Mouse (Mus musculus) right cerebral cortex, postnatal 36 days (tissue): ENCODE measurements around the gene Cadm1.

ENCODE experiments used
- DNase-seq, 2 experiments: peaks; one replicate each; pipeline ENCODE4 v3.0.0; 2022; ENCODE audit warnings: low spot score in 2 of 2, mixed read lengths in 1 of 2

Gene Cadm1

DNA sequence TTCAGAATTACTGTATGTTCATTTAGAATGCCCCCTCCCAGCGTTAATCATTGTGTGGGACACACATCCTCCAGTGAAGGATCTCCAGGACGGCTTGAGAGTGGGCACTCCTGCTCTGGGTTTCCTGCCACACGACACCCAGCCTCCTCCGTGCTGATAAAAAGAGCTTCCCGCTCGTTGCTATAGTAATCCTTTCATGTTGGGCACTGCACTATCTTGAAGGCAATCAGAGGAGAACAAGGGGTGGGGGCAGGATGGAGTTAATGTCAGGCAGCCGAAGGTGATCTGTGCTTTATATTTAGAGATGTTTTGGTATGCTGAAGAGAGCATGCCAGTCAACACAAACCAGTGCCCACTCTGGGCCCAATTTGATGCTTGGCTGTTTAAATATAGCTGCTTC lies 209.3 kb downstream of the Cadm1 start:
- peak; percentile 63 to 70 for DNase-seq

- no peak for DNase-seq
Observed at GRCm38 (mm10) chr9:47741751-47742150, 211.8 kb downstream of the Cadm1 start.

- no peak for DNase-seq
Observed at GRCm38 (mm10) chr9:47744916-47745315, 214.9 kb downstream of the Cadm1 start.

DNA sequence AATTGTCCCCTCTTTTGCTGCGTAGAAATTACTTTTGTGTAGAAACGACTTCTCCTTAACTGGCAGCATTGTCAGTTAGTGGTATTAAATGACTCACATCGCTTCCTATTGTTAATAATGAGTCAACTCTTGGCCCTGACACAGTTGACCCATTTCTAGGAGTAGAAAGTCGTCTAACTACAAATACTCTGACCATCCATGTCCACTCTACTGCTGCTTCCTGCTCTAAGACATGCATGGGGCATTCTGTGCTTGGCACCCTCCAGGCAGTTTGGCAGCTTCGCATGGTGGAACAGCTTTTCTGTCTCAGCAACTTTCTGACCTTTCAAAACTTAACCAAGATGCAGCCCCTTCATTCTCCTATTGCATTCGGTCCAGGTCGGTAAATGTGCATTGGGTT lies 215.7 kb downstream of the Cadm1 start:
- no peak for DNase-seq

DNA sequence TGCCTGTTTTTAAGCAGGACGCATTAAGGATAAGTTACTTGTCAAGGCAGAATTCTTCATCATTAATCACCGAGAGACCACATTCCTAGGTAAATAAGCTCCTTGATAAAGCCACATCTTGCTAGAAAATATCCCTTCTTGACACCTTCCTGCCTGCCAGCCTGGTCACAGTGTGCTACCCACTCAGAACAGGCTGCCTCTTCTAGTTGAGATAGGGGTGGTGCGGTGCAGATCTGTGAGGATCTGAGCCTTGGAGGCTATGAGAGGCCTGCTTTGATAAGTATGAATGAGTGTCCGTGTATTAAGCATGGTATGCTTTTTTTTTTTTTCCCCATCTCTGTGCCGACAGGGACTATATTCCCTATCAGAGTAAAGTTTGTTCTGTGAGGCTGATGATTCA lies 219.2 kb downstream of the Cadm1 start:
- no peak for DNase-seq

DNA sequence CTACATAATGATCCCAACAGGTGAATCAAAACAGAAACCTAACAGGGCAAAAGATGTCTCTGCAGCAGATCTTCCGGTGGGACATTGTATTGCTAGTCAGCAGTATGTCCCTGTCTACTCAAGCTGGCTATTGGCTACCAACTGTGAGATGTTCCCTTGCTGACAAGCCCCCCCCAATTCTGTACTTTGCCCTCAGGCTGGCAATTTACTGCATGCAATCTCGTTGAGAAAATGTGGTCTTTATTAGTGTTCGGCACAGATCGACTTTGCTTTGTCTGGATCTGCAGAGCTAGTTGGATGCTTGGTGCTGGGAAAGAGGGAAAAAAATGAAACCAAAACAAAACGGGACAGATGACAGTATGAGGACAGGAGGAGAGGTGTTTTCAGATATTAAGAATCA lies 222.5 kb downstream of the Cadm1 start:
- DNase-seq: no peak

- DNase-seq: no peak
Observed at GRCm38 (mm10) chr9:47753127-47753526, 223.2 kb downstream of the Cadm1 start.

DNA sequence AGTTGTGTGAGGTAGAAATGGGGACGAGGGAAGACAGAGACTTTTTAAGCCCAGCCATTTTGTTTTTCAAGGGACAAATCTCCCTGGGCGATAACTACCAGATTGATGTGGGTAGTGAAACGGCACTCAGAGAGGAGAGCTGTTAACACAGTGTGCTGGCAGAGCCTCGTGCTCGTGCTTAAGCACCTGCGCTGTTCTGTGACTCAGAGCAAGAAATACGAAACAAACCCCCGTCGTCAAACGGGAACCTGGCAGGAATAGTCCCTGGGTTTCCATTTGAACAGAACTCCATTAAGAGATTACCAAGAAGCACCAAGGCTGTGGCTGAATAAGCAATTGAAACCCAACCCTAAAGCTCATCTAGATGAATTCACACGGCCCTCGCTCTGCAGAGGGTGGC lies 225.1 kb downstream of the Cadm1 start:
- peak; percentile 77 to 80 for DNase-seq

DNA sequence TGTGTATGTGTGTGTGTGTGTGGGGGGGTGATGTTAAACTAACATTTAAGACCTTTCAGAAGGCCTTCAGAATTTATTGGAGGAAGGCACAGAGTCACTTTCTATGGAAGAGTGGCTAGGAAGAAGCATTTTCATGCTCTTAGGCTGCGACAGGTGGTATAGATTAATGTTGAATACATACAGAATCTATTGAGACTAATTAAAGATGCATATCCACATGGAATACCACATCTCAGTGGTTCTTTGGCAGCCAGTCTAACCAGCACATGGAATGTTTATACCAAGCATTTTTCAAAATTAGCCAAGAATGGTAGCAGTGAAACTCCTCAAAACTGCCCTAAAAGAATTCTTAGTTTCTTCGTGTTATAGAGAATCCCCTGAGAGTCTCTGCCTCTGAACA lies 227.8 kb downstream of the Cadm1 start:
- no peak for DNase-seq

GRCm38 (mm10) chr9:47758320-47758719 lies 228.3 kb downstream of the Cadm1 start:
- no peak for DNase-seq

GRCm38 (mm10) chr9:47759807-47760206 lies 229.8 kb downstream of the Cadm1 start:
- no peak for DNase-seq

- DNase-seq: no peak
Observed at GRCm38 (mm10) chr9:47761601-47762000, 231.6 kb downstream of the Cadm1 start.

DNA sequence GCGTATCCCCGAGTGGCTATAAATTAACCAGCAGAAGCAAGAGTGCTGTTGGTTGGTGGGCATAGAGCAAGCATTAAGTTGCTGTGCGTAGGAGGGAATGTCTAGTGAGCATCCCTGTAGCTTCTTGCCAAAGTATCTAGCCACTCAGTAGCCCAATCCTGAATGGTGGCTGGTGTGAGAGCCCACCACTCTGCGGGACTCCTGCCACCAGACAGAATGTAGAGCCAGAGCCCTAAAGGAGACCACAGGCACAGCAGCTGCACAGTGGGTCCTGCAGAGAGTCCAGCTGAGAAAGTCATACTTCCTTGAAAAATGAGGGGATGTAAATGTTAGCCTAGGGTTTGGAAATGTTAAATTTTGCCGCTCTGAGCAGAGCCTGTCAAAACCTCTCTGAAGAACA lies 232.9 kb downstream of the Cadm1 start:
- no peak for DNase-seq

- no peak for DNase-seq
Observed at GRCm38 (mm10) chr9:47764920-47765319, 234.9 kb downstream of the Cadm1 start.

- no peak for DNase-seq
Observed at GRCm38 (mm10) chr9:47765323-47765722, 235.3 kb downstream of the Cadm1 start.

GRCm38 (mm10) chr9:47766342-47766741 lies 236.4 kb downstream of the Cadm1 start:
- no peak for DNase-seq

DNA sequence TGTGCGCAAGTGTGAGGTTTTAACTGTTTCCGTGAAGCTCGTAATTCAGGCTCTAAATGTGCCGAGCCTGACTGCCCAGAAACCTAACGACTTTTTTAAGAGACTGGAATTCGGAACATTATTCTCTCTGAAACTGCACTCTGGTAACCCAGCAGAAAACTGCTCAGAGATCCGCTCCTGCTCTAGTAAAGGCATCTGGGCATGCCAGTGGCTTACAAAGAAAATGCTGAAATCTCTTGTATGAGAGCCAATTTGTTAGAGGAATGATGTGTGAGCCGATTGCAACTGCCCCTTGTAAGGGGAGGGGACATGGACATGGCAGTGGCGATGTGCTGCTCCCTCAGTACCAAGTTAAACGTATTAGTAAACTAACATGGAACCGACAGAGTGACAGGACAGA lies 240.9 kb downstream of the Cadm1 start:
- no peak for DNase-seq

GRCm38 (mm10) chr9:47771953-47772352 lies 242.0 kb downstream of the Cadm1 start:
- DNase-seq: no peak

GRCm38 (mm10) chr9:47772750-47773149 lies 242.8 kb downstream of the Cadm1 start:
- DNase-seq: no peak

DNA sequence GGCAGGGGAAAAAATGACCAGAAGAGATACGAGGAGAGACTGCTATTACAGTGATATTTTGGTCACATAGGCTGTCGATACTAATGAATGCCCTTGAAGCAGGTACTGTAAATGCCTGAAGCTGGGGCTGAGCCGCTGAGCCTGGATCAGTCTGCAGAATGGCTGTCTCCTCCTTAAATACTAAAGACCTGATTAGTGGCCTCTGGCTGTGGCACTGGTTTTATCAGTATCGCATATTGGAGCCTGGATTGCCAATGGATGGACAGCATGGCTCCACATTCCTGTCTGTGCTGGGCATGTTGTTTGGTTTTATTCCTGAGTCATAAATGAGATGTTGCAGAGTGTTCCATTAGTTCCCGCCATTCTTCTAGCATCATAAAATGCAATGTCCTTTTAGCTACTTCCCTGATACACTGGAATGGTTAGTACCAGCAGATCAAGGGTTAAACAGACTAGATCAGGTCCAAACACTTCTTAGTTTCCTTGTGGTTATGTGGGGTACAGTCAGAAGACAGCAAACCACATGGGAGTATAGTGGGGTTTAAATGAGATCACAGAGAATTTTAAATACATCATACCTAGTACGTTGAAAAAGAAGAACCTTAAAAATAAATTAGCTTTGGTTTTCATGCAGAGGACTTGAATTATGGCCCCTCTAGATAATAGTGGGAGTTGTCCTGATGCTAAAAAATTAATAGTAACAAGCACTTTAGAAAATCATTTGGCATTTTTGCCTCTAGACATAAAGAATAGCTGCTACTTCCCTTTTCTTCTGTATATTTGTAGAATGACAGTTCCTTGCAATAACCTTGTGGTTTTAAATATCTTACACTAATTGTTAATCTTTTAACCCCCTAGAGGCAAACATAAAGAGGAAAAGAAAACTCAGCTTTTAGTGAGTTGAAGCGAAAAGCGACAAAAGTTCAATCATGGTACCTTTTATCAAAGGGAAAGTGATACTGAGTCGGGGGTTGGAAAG lies 247.3 kb downstream of the Cadm1 start:
- DNase-seq: no peak

DNA sequence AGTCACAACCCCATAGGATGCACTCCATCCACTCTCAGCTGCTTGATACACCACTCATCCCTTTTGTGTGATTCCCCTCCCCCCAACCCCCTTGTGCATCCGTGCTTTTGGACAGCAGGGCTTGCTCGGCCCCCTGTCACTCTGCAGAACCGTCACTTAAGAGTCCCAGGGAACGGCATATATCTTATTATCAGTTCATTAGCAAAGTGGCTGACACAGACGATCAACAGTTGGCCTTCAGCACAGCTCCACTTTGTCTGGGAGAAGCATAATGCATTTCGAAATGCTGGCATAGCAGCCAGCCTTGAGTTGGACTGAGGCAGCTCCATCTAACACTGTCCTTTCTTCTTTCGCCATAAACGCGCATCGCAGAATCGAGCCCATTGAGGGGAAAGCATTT lies 248.5 kb downstream of the Cadm1 start:
- no peak for DNase-seq

DNA sequence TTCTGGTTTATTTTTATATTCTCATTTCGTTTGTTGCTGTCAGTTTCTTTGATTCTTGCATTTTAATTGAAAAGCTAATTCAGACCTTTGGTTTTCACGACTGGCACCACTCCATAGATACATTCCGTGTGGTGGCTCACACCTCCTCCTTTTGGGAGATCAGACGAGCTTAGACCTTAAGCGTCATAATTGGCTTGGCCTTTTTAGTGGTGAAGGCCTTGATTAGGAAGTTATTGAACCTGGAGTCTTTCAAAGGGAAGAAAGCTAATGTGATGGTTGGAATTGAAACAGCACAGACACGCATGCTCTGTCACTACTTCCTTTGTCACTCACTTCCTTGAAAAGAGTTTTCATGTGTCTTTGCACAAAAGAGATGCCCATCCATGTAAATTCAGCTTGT lies 249.3 kb downstream of the Cadm1 start:
- DNase-seq: no peak

GRCm38 (mm10) chr9:47786642-47787041 lies 256.7 kb downstream of the Cadm1 start:
- no peak for DNase-seq

GRCm38 (mm10) chr9:47798478-47798877 lies 268.5 kb downstream of the Cadm1 start:
- peak in 1 of 2 experiments; percentile 15 for DNase-seq
